Mouse (Mus musculus) retina, adult 2 months (tissue): Measurements from ENCODE around the gene Nap1l1.
"Not testable (repeated sequence)": the region's sequence is repeated elsewhere in the genome, so short reads cannot be mapped to it uniquely, and the experiment has no call there.

Source experiments
- DNase-seq: peaks from one replicate; pipeline ENCODE4 v3.0.0-alpha.2; 2012; ENCODE audit warnings: low read depth, low spot score

Nap1l1 gene

DNA sequence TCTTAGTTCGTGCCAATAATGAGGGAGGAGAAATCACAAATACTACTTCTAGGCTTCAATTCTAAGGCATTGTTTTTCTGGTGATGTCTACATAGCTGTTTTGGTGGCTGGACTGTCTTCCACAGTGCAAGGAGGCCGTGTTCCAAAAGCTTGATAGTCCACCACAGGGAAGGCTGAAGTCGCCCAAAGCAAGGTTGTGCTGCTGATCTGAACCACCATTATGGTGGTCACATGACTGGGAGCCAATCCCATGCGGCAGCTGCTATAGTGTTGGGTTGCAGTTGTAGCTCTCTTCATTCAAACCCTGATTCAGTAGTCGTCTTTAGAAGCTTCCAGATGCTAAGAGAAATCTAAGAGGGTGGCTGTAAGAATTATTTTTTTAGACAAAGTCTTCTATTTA is 6.6 kb downstream of the Nap1l1 start:
- no peak for DNase-seq

DNA sequence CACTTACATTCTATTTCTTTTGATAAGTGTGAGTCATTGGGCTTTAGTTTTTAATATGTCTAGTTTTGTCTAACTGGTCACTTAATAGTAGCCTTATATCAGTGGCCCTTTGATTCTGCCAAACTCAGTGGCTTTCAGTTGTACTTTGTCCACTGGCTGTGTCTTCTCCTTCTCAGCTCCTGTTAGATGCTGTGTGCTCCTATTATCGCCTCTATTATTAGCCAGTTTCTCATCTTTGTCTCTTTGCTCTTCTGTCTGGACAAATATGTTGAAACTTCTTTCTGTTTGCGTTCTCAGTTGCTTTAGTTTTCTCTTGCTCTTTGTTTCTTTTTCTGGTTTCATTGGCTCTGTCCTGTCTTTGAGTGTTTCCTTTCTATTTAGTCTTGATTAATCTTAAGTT is 9.6 kb downstream of the Nap1l1 start:
- no peak for DNase-seq

DNA sequence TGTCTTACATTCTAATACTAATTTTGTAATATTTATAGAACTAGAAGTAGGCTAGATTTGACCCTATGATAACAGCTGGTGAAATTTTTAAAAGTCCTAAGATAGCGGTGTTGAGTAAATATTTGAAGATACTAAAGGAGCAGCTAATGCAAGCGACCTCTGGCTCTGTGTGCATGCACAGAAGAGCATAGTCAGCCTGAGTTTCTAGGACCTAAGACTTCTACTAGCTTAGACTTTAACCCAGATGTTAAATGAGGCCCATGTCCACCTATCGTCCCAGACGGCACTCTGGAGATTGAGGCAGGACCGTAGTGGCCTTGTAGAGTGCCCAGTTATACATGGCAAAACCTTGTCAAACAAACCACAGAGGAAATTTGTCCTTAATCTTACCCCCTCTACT is 11.1 kb downstream of the Nap1l1 start:
- DNase-seq = no peak

DNA sequence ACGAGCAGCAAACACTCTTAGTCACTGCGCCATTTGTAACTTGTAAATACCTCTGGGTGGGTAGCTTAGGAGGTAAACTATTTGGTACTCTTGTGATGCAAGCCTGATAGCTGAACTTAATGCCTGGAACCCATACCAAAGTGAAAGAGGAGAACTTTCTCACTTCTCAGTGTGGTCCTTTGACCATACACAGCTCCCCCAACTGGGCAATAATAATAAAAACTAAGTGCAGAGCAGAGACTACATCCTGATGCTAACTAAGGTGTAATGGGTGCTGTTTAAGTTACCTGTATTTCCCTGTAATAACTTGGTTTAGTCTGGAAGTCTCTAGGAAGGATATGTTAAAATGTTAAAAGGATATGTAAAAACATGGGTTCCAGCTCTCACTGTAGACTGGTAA is 15.8 kb downstream of the Nap1l1 start:
- no peak for DNase-seq

DNA sequence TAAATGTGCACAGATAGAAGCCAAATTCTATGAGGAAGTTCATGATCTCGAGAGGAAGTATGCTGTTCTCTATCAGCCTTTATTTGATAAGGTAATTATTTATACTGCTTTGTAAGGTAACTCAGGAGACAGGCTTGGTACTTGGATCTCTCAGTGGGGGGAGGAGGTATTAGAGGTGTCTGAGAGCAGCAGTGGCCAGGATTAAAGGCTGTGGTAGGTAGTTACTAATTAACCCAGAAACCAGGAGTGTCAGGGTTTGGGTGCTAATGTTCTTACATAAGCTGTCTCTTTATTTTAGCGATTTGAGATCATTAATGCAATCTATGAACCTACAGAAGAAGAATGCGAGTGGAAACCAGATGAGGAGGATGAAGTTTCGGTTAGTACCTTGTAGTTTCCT is 17.1 kb downstream of the Nap1l1 start:
- DNase-seq = not testable (repeated sequence)

DNA sequence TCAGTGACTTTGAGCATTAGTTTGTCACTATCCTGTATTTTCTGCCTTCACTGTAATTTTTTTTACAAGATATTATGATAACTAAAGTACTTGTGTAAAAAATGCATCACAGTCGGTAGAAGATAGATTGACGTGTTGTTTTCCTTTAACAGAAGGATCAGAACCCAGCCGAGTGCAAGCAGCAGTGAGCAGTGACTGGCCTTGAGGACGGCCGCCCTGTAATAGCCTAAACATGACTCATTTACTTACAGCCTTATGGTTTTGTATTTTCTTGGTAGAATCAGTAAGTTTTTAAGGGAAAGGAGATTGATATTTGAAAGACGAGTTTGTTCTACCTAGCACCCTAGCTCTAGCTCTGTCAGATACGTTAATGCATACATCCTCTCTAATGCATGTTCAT is 22.9 kb downstream of the Nap1l1 start:
- DNase-seq = no peak

DNA sequence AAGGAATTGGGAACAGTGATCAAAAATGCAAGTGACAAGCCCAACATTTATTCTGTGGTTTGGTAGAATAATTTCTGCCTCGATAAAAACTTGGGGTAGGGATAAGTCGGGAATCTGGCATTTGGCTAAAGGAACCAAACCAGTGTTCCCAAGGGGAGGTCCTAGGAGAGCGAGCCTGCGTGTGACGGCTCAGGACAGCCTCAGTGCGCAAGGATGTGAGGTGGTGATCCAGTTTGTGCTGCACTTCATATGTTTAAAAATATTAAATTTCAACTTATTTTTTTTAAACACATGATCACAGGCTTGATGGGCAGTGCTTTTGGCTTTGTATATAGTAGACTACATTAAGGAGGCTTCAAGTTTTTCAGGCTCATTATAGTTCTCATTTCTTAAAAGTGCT is 26.9 kb downstream of the Nap1l1 start:
- no peak for DNase-seq

DNA sequence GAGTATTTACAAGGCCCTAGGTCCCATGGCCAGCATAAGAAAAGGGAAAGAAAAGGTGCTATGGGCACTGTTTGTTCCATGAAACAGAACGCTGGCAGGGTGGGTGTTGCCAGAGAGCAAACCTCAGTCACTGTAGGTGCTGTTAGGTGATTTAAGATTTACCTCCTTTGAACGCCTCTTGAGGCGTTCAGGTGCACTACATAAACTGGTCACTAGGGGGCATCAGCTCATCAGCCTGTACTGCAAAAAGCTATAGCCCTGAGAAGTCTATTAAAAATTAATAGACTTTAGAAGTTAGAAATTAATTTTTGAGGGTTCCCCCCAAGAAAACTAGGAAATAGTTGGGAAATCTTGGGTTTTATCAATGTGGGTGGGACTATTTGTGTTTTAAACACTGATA is 30.0 kb downstream of the Nap1l1 start:
- peak; percentile 54 for DNase-seq

DNA sequence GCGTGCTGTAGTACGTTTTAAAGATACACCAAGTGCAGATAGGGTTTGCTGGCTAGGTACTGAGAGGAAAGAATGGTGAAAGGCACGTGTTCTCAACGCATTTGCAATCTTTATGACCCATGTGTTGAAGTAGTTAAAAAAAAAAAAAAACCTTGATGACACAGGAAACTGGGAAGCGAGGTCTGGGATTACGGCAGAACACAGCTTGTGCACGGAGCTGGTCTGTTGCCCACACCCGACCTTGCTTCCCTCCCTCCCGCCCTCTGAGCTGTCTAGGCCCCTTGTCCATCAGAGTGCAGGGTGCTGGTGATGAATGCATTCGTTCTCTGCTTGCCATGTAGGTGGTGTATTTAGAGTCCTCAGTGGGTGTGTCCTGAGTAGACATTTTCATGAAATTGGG is 30.7 kb downstream of the Nap1l1 start:
- DNase-seq = no peak

DNA sequence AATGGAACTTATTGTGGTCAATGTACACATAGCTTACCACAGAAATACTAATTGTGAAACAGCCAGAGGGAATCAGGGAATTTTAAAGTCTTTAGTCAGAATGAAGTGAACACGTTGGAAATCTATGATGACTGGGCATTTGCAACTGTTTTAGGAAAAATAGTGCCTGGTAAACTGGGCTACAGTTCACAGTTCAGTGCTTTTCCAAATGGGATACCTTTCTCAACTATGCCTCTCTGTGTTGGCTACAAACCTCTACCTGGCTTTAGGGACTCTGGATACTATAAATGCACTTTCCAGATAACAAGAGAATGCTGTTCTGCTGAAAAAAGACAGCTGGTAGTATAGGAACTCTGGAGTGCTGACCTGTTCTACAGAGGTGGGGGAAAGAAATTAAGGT is 31.6 kb downstream of the Nap1l1 start:
- DNase-seq = no peak

DNA sequence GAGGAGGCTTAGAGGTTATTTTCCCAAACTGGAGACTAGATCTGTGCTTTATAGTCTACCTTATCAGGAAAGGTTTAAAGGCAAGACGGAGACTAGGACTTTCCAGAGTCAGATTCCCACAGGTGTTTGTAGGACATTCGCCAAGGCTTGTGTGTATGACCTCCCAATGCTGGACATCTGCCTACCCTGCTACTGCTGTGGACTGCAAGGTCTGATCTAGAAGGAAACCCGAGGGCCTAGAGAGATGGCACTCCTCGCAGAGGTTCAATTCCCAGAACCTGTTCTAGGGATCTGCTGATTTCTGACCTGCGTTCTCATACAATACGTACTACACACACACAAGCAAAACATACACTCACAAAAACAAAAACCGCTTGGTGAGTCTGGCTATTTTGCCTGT is 32.4 kb downstream of the Nap1l1 start:
- DNase-seq = no peak

DNA sequence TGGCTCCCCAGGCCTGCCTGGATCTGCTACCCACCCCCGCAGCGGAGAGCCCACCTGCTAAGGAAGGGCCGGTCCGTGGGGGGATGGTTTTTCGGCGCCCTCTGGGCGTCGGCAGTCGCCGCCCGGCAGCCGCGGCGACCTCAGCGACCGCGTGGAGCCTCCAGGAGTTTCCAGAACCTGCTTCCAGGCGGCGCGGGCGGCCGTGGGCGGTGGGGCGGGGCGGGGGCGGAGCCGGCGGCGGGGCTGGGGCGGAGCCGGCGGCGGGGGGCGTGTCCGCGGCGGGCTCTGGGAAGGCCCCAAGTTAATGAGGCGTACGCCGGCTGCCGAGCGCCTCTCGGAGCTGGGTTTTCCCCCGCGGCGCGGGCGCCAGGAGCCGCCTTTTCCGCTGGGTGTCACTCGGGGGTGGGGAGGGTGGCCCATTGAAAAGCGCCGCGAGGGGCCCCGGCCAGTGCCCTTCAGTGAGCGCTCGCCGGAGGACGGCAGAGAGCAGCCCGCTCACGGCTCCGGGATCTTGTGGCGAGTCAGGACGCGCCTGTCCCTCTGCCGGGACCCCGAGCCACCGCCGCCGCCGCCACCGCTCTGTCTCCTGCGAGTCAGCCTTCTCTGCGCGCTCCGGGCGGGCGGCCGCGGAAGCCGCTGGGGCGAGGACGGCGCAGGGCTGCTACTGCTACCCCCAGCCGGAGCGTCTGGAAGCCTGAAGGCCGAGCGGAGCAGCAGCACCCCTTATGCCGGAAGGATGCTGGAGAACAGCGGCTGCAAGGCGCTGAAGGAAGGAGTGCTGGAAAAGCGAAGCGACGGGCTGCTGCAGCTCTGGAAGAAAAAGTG is 33.3 kb downstream of the Nap1l1 start, which contains the start of gene Phlda1:
Gene Phlda1, plus strand, starts transcription at position 186 of the 825 bp plus-strand sequence.
- DNase-seq = peak; percentile 65

DNA sequence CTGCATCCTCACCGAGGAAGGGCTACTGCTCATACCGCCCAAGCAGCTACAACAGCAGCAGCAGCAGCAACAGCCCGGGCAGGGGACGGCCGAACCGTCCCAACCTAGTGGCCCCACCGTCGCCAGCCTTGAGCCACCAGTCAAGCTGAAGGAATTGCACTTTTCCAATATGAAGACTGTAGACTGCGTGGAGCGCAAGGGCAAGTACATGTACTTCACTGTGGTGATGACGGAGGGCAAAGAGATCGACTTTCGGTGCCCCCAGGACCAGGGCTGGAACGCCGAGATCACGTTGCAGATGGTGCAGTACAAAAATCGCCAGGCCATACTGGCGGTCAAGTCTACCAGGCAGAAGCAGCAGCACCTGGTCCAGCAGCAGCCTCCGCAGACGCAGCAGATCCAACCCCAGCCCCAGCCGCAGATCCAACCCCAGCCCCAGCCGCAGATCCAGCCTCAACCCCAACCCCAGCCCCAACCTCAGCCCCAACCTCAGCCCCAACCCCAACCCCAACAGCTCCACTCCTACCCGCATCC is 34.0 kb downstream of the Nap1l1 start:
- no peak for DNase-seq

DNA sequence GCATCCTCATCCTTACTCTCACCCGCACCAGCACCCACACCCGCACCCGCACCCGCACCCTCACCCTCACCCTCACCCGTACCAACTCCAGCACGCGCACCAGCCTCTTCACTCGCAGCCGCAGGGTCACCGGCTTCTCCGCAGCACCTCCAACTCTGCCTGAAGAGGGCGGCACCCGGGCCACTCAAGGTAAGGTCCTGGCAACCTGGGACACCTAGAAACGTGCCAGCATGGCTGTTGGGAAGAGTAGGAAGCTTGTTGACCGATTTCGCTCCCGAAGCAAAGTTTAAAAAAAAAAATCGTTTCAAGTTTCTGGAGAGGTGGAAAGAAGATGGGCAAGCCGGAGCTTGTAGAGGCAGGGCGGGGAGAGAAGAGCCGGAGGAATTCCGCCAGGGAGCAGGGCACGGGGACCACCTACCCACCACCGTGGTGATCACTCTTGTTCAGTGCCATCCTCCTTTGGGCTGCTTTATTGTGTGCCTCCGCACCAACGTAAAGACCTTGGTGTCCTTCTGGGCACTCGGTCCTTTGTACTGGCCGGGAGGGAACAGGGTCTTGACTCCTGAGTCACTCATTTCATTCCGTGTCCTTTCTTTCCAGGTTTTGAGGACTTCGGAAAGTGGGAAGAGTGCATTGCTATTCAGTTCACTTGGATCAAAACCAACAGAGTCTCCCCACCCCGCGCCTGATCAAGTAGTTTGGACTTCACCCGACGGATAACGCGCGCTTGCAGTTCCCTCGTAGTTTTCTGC is 34.6 kb downstream of the Nap1l1 start:
- no peak for DNase-seq

DNA sequence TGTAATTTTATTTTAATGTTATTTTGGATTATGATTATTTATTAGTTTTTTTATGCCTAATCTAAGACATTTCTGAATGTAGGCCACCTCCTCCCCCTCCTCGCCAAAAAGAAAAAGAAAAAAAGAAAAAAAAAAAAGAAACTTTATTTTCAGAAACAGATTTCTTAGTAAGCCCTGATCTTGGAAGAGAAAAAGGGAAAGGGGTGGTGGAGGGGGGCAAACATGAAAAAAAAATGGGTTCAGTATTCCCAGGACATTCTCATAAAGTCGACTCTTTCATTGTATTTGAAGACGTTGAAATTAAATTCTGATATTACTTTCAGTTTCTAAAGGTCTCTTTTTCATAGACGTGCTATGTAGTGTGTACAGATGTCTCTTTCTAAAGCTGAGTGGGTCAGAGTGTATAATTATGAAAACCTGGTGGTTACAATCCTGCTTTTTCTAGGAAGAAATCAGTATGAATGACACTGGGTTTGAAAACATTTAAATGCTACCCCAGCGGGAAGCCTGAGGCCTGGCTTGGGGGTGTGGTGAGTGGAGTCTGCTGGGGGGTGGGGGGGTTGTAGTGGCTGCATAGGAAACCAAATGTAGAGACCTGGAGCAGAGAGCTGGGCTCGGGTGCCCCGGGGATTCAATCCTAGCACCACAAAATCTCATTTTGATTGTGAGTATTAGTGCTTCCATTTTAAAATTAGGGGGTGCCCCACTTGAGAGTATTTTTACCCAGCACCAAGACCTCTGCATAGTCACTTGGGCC is 35.5 kb downstream of the Nap1l1 start:
- no peak for DNase-seq

DNA sequence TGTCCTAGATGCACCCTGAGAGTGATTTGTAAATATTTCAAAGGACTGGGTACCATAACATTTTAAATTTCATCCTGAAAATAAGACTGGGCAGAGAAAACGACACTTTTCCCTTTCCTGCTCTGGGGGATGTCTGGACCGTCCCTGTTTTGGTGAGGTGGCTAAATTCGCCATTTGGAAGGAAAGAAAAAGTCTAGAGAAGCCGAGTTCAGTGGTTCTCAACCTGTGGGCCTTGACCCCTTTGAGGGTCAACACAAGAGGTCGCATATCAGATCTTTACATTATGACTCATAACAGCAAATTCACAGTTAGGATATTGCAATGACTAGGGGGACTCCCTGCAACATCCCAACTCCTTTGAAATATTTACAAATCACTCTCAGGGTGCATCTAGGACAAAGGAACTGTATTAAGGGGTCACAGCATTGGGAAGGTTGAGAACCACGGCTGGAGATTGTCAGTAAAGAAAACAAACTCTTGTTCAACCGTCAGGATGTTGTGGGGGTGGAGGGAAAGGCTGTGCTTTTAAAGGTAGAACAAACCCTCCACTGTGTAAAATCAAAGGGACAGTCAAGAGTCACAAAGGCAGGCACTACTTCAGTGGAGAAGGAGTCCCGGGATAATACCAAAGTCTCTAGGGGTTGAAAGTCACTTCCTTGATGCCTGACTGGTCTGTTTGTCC is 36.2 kb downstream of the Nap1l1 start:
- no peak for DNase-seq

DNA sequence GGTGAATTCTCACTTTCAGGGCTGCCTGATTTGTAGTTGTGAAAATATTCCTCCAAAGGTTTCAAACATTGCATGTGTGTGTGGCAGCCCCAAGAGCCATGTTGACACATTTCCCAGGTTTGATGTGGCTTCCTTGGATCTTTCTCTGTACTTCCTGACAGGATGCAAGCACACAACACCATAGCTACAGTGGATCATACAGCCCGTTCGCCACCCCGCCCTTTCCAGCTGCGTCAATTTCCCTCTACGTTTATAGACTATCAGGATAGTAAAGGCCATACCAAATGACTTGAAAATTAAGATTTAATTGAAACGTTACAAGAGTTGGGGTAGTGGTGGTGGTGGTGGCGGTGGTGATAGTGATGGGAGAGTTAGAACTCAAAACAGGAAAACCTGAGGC is 37.0 kb downstream of the Nap1l1 start:
- DNase-seq = no peak

DNA sequence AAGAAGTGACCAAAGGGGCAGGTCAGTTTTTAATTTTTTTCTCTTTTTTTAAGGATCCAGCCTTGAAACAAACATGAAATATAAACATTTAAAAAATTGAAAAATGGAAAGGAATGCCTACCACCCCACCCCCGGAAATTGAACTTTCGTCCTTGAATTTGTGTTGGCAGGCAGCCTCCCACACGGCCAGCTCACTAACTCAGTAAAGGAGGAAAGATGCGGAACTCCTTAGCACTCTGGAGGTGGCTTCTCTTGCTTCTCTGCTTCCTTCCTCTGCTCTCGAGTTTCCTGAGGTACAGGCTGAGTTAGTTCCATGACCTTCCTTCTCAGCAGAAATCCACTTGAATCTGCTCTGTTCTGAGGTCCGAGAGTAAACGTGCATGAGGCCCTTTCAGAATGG is 37.8 kb downstream of the Nap1l1 start:
- no peak for DNase-seq

DNA sequence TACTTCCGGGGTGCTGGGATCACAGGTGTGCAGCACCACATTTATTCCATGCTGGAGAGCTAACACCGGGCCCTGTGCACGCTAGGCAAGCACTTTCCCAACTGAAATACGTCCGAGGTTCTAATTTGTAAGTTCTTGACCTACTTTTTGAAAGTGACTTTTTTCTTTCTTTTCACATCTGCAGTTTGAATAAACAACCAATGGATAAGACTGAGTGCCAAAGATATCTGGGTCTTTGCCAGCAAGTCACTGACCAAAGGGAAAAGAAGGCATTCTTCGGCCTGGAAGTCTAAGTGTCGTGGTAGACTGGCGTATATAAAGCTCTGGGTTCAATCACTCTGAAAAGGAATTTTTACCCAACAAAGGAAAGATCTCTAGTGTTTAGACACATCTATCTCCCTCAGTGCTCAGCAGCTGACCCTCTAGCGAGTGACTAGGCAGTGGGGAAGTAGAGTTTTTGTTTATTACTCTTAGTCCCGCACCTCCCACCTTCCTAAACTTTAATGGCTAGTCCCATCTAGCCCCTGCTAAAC is 39.1 kb downstream of the Nap1l1 start:
- no peak for DNase-seq

DNA sequence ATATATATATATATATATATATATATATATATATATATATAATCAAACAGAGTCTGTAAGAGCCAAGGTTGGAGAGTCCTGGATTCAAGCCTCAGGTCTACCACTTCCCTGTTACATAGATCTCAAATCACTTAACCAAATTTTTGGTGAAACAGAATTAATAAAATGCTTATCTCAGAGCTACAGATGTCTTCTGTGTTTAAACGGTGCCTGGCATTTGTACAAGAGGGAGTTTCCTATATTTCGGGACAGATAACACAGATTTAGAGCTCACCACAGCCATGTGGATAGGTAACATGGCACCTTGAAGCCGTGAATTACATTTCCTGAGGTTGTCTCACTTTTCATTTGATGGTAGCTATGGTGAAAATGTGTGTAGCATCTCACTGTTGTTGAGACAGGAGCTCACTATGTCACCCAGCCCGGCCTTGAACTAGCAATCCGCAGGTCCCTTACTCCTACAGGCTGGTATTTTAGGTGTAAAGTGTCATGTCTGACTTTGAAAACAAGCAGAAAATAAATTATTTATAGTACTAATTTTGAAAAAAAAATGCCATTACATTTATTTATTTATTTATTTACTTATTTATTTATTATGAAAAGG is 41.4 kb downstream of the Nap1l1 start:
- DNase-seq = no peak
